ENCODE assay signal across 8 mouse cellular contexts in genomic region chr4:155694482-155695401, GRCm38 (mm10). TPM values are rescaled to one million over a fixed set of nuclear protein-coding genes. Genes with fewer than 3 reads are reported as not detected.
DNase-seq lines count a peak whose midpoint lies in the region; ATAC-seq and TF ChIP-seq lines count a peak whose summit lies in the region.

No protein-coding gene starts in this region.

- H3K36me3 ChIP-seq in ES-E14 (ENCODE audit: control insufficient read depth, insufficient read depth, low read length, poor library complexity, severe bottlenecking): peaks cover 3% of the 10 kb centered on the region; the same call in 1 of the 2 replicates
- no peaks in the 10 kb centered on the region for H3K36me3 ChIP-seq in hindbrain, embryonic 10.5 days
- H3K36me3 ChIP-seq in lung, embryonic 16.5 days (ENCODE audit: control insufficient read depth, insufficient read depth, low read length): no peaks in the 10 kb centered on the region

- H3K9me3 ChIP-seq in ES-E14 (ENCODE audit: control insufficient read depth, insufficient read depth, low read depth, low read length): no peaks in the 10 kb centered on the region
- H3K9me3 ChIP-seq in hindbrain, embryonic 10.5 days: no peaks in the 10 kb centered on the region
- no peaks in the 10 kb centered on the region for H3K9me3 ChIP-seq in lung, embryonic 16.5 days (ENCODE audit: control insufficient read depth, low read length)

- H3K9ac ChIP-seq in ES-E14 (ENCODE audit: insufficient read depth, low read depth, low read length, poor library complexity, severe bottlenecking): peak overlapping the region; percentile 71
- H3K9ac ChIP-seq in lung, embryonic 16.5 days (ENCODE audit: low read length): peak overlapping the region; percentile 73

- H3K27ac ChIP-seq in ES-E14 (ENCODE audit: insufficient read depth, low read depth, low read length, poor library complexity, severe bottlenecking): no peak overlapping the region; the same call in 1 of the 2 replicates
- H3K27ac ChIP-seq in hindbrain, embryonic 10.5 days: peak overlapping the region; percentile 88
- no peak overlapping the region for H3K27ac ChIP-seq in lung, embryonic 16.5 days (ENCODE audit: low read length)

- peak overlapping the region; percentile 89 for H3K4me2 ChIP-seq in lung, embryonic 16.5 days (ENCODE audit: low read depth, low read length)

- ATAC-seq in lung, embryonic 16.5 days (ENCODE audit: low read depth): peak; percentile 77

- H3K4me1 ChIP-seq in ES-E14 (ENCODE audit: control insufficient read depth in 2 of 2, insufficient read depth in 2 of 2, low read length in 2 of 2, poor library complexity in 1 of 2): peaks cover 0 to 20% of the 10 kb centered on the region in 2 experiments; a peak in 1 of 4 replicates
- peaks cover 23% of the 10 kb centered on the region for H3K4me1 ChIP-seq in hindbrain, embryonic 10.5 days (replicated peaks)
- H3K4me1 ChIP-seq in lung, embryonic 16.5 days (replicated peaks; ENCODE audit: control insufficient read depth, insufficient read depth, low read length): peaks cover 4% of the 10 kb centered on the region; the same call in 1 of the 2 replicates

- in situ Hi-C loops in ES-E14 (cut with MboI; ENCODE audit: low sequenced_read_pairs in 2 of 2, unreplicated experiment in 2 of 2): no loop called here

- WGBS in hindbrain, embryonic 10.5 days: under 1% methylated on average over 92 of the region's 92 CpGs
- WGBS in lung, embryonic 16.5 days: under 1% methylated on average over 88 of the region's 92 CpGs

- DNase-seq in ES-E14 (ENCODE audit: low read depth, low spot score): peak; percentile 19
- DNase-seq in cerebellum, adult 18-20 months: peak; percentile 66 to 81
- DNase-seq in forelimb bud, embryonic 11.5 days (ENCODE audit: low read depth, low spot score): peak; percentile 56
- peak; percentile 65 for DNase-seq in hindbrain, embryonic 10.5 days (ENCODE audit: low spot score)
- peak; percentile 77 to 79 for DNase-seq in layer of hippocampus, postnatal 14 days (ENCODE audit: low spot score in 2 of 2)
- peak; percentile 42 for DNase-seq in ovary, adult 18-20 months (ENCODE audit: low spot score)
- DNase-seq in thymus, adult 18-20 months: peak; percentile 66 to 71

- peaks cover 47% of the 10 kb centered on the region for H3K27me3 ChIP-seq in hindbrain, embryonic 10.5 days (ENCODE audit: insufficient read depth, poor library complexity, severe bottlenecking)
- H3K27me3 ChIP-seq in lung, embryonic 16.5 days (ENCODE audit: control insufficient read depth, insufficient read depth, low read depth, low read length): peaks cover 7% of the 10 kb centered on the region; the same call in 1 of the 2 replicates

- H3K4me3 ChIP-seq in ES-E14 (ENCODE audit: insufficient read depth in 1 of 2, low read depth in 1 of 2, low read length in 2 of 2, poor library complexity in 1 of 2, severe bottlenecking in 1 of 2): peak overlapping the region; percentile 61 to 84
- H3K4me3 ChIP-seq in hindbrain, embryonic 10.5 days: peak overlapping the region; percentile 79
- peak overlapping the region; percentile 74 for H3K4me3 ChIP-seq in lung, embryonic 16.5 days (ENCODE audit: low read length)

TF ChIP-seq in ES-E14, 5 proteins besides CTCF, POLR2A, EP300 and RAD21:
- no peak for TF ChIP-seq HCFC1 (IDR thresholded peaks at IDR 0.05; ENCODE audit: borderline replicate concordance, insufficient read depth, low read length)
- no peak for TF ChIP-seq MAFK (IDR thresholded peaks at IDR 0.05; ENCODE audit: insufficient read depth, low read depth, low read length)
- TF ChIP-seq ZNF384 (IDR thresholded peaks at IDR 0.05; ENCODE audit: low read depth, low read length): no peak
- TF ChIP-seq ZC3H11A (IDR thresholded peaks at IDR 0.05; ENCODE audit: borderline replicate concordance, low read depth, low read length): no peak
- no peak for TF ChIP-seq CHD2 (IDR thresholded peaks at IDR 0.05; ENCODE audit: low read depth, low read length)

RNA-seq across cellular contexts. Expression of gene Fndc10, which starts 0.6 kb away (rescaled TPM):
- total RNA-seq in ES-E14 (2012; rRNA removed): 10.0 and 22.1 TPM in 2 replicates
- polyA plus RNA-seq in hindbrain, embryonic 10.5 days (2016; fragmentation: Nextera tagmentation; extraction: Ambion mirVana): 0.72 and 1.8 TPM in 2 replicates
- total RNA-seq in layer of hippocampus, postnatal 14 days (2021): 10 to 100 TPM; 22.5 to 26.4 TPM
- 1.3 and 1.4 TPM in 2 replicates for polyA plus RNA-seq in lung, embryonic 16.5 days (2015; fragmentation: Nextera tagmentation; extraction: Ambion mirVana)

RNA-seq across cellular contexts. Expression of gene Ssu72, which starts 9.9 kb away (rescaled TPM):
- 125 and 129 TPM in 2 replicates for total RNA-seq in ES-E14 (2012; rRNA removed)
- 162 and 175 TPM in 2 replicates for polyA plus RNA-seq in hindbrain, embryonic 10.5 days (2016; fragmentation: Nextera tagmentation; extraction: Ambion mirVana)
- total RNA-seq in layer of hippocampus, postnatal 14 days (2021): 10 to 100 TPM; 65.7 to 79.1 TPM
- polyA plus RNA-seq in lung, embryonic 16.5 days (2015; fragmentation: Nextera tagmentation; extraction: Ambion mirVana): 139 and 148 TPM in 2 replicates

RNA-seq across cellular contexts. Expression of gene Mib2, which starts 25.7 kb away (rescaled TPM):
- total RNA-seq in ES-E14 (2012; rRNA removed): 55.3 and 100 TPM in 2 replicates
- polyA plus RNA-seq in hindbrain, embryonic 10.5 days (2016; fragmentation: Nextera tagmentation; extraction: Ambion mirVana): 19.5 and 21.8 TPM in 2 replicates
- total RNA-seq in layer of hippocampus, postnatal 14 days (2021): 10 to 100 TPM; 86.7 to 87.7 TPM
- polyA plus RNA-seq in lung, embryonic 16.5 days (2015; fragmentation: Nextera tagmentation; extraction: Ambion mirVana): 27.8 and 31.9 TPM in 2 replicates

RNA-seq across cellular contexts. Expression of gene Tmem240, which starts 39.9 kb away (rescaled TPM):
- 0.22 and 0.58 TPM in 2 replicates for total RNA-seq in ES-E14 (2012; rRNA removed)
- polyA plus RNA-seq in hindbrain, embryonic 10.5 days (2016; fragmentation: Nextera tagmentation; extraction: Ambion mirVana): 0.85 and 1.6 TPM in 2 replicates
- total RNA-seq in layer of hippocampus, postnatal 14 days (2021): 10 to 100 TPM; 41.6 to 45.7 TPM
- 0.15 and 0.29 TPM in 2 replicates for polyA plus RNA-seq in lung, embryonic 16.5 days (2015; fragmentation: Nextera tagmentation; extraction: Ambion mirVana)

RNA-seq across cellular contexts. Expression of gene Mmp23, which starts 41.6 kb away (rescaled TPM):
- total RNA-seq in ES-E14 (2012; rRNA removed): 12.1 and 19.0 TPM in 2 replicates
- polyA plus RNA-seq in hindbrain, embryonic 10.5 days (2016; fragmentation: Nextera tagmentation; extraction: Ambion mirVana): 4.2 and 4.4 TPM in 2 replicates
- total RNA-seq in layer of hippocampus, postnatal 14 days (2021): 1 to 10 TPM; 1.5 to 4.7 TPM
- polyA plus RNA-seq in lung, embryonic 16.5 days (2015; fragmentation: Nextera tagmentation; extraction: Ambion mirVana): 43.3 and 47.2 TPM in 2 replicates

Comparison
In these comparisons a context has a peak if more than half of its experiments do, and no peak if none do; other contexts are left out.
1. DNase-seq: peak in every context shown above with its lines; median percentile 78 in layer of hippocampus, postnatal 14 days; 74 in cerebellum, adult 18-20 months; 68 in thymus, adult 18-20 months; 65 in hindbrain, embryonic 10.5 days; 56 in forelimb bud, embryonic 11.5 days; 42 in ovary, adult 18-20 months; 19 in ES-E14.